Mouse (Mus musculus) gastrocnemius, postnatal 36 days (tissue): ENCODE data around the gene Mttp. TPM values are rescaled to one million over a fixed set of nuclear protein-coding genes. Genes with fewer than 3 reads are reported as not detected.

Experiments
- DNase-seq, 2 experiments: peaks; one replicate each; pipeline ENCODE4 v3.0.0; 2022
- intact Hi-C: fragments of 180-260 bp; cut with DNase I; formaldehyde crosslinking; loops from one replicate; pipeline ENCODE4 v1.15.1; 2025
- long read RNA-seq, 2 experiments: library from polyadenylated mRNA; stranded (forward); transcript quantifications; one replicate each; pipeline ENCODE4 v2.0.0; 2021
- total RNA-seq, 2 experiments: library from RNA; stranded (reverse); gene quantifications; 2 replicates each; pipeline ENCODE4 v1.2.3; 2021

Mttp gene
- 1 to 10 TPM; 1.2 to 1.5 TPM for total RNA-seq
- long read RNA-seq, experiment 1, partial matches to known transcripts, result 0 of 2 reads
- long read RNA-seq, experiment 1, other reads (novel, unspliced or antisense), result 2 of 2 reads
- long read RNA-seq, experiment 2, partial matches to known transcripts, result 0 of 1 reads
- long read RNA-seq, experiment 2, other reads (novel, unspliced or antisense), result 1 of 1 reads

- intact Hi-C loops, result loop anchor here (2.0 to 5.0 kb wide), 5 partner anchors 152 to 367 kb away; partner anchors contain the start of genes H2afz and Lamtor3
- DNase-seq, result peak in 1 of 2 experiments; percentile 57
Measured at GRCm38 (mm10) chr3:138144642-138145171, at the start of gene Mttp. Gene Mttp (minus strand): TSS chr3:138144968.

GRCm38 (mm10) chr3:138193683-138194302, 49.0 kb upstream of the Mttp start, which contains the start of gene 4930579F01Rik:
Gene 4930579F01Rik (minus strand): TSS chr3:138193825.
- intact Hi-C loops, result no loop called here
- no peak for DNase-seq

DNA sequence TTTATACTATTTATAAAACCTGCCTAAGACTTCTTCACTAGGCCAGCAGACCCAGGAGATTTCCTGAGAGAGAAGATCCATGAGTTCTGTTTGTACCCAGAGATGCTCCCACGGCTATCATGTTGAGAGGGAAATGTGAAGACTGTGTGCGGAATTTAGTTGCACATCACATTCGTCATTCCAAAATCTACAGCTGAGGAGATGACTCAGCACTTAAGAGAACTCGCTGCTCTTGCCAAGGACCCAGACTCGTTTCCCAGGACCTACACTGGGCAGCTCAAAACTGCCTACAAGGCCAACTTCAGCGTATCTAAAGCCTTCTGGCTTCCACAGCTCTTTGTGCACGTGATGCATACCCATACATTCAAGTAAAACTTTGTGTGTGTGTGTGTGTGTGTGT, 47.5 kb upstream of the Mttp start:
- intact Hi-C loops, result no loop called here

DNA sequence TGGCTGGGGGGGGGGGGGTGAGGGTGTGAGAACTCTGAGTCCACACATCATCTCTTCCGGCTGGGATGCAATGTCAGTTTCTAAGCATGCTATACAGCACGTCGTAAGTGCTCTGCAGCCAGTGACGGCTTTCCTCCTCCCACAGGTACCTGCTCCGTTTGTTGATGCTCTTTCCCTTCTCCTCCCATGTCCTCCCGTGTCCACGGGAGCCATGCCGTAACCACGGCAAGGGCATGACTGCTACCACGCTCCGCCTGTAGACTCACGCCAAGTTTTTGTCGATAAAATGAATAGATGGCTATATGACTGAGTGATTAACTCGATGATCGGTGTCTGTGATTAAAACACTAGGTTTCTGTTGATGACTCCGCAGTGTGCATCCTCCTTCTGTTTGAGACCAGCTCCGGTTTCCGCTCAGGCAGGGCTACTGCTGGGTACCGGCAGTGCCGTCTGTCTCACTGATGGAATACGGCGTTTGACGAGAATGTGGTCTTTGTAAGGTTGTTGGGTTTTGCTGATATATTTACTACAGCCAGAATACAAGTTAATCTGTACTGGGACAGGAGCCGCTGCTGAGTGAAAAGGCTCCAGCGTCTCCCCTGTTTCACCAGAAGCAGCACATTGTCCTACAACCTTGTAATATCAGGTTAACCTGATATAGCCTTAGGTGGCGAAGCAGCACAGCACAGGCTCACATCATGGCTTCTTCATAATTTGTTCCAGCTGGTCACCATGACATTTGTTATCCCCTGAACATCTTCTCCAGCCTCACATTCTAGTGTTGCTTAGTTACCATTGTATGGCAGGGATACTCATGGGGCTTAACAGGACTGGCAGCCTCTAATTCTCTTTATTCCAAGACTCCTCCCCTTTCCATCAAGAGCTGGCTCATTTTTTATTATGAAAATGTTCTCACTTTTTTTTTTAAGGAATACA, 41.5 kb upstream of the Mttp start:
- intact Hi-C loops, result no loop called here

More for the DNA sequence above, 47.5 kb upstream of the Mttp start:
- DNase-seq, result no peak

DNA sequence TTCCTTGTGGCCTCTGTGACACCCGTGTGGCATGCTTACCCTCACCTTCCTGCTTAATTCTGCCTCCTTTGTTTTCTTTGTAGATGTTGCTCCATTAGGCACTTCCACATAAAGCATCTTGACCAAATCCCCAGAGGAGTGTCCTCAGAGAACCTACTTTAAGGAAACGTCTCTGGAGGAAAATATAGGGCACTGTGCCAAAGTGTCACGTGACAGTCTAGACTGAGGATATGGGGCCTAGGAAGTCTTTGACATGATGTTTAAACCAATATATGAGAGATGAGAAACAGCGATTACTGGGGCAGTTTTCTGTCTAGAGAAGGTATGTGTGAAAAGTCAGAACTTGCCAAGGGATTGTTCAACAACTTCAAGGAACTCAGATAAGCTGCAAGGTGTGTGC, 40.5 kb upstream of the Mttp start:
- no peak for DNase-seq
- intact Hi-C loops, result no loop called here

More for the DNA sequence above, 41.5 kb upstream of the Mttp start:
- DNase-seq, result no peak

DNA sequence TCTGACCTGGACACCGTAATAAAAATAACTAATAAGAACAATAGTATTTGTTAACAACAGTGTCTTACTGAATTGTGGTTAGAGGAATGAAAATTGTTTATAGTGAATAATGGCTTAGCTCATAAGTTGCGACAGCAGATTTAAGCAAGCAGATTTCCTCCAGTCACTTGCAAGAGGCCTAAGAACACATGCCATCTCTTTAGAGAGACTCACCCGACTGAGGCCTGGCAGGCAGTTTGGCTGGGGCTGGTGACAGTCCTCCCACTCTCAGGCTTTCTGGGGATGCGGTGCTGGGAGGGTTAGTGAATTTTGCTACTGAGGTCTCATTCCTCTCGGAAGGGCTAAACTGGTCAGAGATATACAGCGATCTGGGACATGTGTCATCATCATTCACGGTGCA, 38.6 kb upstream of the Mttp start:
- DNase-seq, result no peak
- intact Hi-C loops, result no loop called here

- intact Hi-C loops, result no loop called here
- DNase-seq, result no peak
Measured at GRCm38 (mm10) chr3:138182019-138182418, 37.3 kb upstream of the Mttp start.

DNA sequence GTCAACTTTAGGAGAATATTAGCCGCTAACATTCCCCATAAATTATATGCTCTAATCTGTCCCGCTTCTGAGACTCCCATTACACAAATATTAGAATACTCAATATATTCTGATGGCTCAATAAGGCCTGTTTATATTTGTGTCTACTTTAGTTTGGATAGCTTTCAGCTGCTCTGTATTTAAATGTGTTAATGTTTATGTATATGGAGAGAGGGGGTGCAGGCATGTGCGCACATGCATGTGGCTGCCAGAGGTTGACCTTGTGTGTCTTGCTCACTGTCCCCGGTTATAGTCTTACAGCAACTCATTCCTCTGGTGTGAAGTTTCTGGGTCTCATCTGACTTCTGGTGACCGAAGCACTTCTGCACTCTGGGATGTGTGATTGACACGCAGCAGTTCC, 30.8 kb upstream of the Mttp start:
- intact Hi-C loops, result no loop called here
- DNase-seq, result no peak

- intact Hi-C loops, result no loop called here
- DNase-seq, result no peak
Measured at GRCm38 (mm10) chr3:138173291-138173690, 28.5 kb upstream of the Mttp start.

- intact Hi-C loops, result no loop called here
- DNase-seq, result no peak
Measured at GRCm38 (mm10) chr3:138162553-138163183, 17.9 kb upstream of the Mttp start.

- intact Hi-C loops, result no loop called here
- no peak for DNase-seq
Measured at GRCm38 (mm10) chr3:138161623-138162022, 16.9 kb upstream of the Mttp start.

- no peak for DNase-seq
- intact Hi-C loops, result no loop called here
Measured at GRCm38 (mm10) chr3:138156651-138157050, 11.9 kb upstream of the Mttp start.

DNA sequence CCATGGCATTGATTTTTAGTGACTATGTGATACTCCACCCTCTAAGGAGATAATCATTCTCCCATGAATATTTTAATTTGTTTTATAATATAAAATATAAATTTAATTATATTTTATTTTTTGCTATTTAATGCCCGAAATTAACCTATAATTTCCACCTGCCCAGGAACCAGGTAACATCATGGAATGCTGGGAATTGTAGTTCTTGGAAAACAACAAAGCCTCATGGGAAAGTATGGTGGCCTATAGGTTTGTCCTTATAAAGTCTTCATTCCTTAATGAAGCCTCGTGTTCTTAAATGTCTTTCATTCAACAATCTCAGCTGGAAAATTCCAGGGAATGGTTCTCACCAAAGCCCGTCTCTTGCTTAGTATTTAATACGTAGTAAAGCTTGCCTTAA, 10.3 kb upstream of the Mttp start:
- intact Hi-C loops, result no loop called here
- DNase-seq, result no peak

- no peak for DNase-seq
- intact Hi-C loops, result loop anchor here (5.0 kb wide), 3 partner anchors 212 to 372 kb away; partner anchors contain the start of gene Lamtor3
Measured at GRCm38 (mm10) chr3:138148811-138149210, 4.0 kb upstream of the Mttp start.

DNA sequence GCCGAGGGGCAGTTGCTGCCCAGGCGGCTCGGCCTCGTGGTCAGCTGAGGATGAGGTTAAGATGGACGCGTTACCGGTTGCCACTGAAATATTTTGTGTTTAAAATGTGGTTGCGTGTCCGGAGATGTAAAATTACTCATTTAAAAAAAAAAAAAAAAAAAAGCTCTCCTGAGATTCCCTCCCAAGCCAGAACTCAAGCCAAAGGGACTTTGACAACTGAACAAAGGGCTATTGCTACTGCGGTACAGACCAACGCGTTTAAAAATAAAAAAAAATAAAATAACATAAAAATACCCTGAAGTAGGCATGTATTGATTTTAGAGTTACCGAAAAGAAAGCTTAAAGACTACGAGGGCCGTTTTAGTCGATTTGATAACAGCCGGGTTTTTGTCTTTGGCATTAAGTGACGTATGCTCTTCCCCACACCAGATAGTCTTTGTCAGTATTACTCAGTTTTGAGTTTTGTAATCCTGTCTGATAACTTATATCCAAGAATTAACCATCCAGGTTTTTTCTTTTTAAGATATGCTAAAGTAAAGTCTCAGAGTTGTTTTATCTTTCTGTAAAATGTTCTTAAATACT, 617 bp downstream of the Mttp start:
- intact Hi-C loops, result loop anchor here (2.0 kb wide), 2 partner anchors 151 to 279 kb away; partner anchors contain the start of gene H2afz
- DNase-seq, result no peak

DNA sequence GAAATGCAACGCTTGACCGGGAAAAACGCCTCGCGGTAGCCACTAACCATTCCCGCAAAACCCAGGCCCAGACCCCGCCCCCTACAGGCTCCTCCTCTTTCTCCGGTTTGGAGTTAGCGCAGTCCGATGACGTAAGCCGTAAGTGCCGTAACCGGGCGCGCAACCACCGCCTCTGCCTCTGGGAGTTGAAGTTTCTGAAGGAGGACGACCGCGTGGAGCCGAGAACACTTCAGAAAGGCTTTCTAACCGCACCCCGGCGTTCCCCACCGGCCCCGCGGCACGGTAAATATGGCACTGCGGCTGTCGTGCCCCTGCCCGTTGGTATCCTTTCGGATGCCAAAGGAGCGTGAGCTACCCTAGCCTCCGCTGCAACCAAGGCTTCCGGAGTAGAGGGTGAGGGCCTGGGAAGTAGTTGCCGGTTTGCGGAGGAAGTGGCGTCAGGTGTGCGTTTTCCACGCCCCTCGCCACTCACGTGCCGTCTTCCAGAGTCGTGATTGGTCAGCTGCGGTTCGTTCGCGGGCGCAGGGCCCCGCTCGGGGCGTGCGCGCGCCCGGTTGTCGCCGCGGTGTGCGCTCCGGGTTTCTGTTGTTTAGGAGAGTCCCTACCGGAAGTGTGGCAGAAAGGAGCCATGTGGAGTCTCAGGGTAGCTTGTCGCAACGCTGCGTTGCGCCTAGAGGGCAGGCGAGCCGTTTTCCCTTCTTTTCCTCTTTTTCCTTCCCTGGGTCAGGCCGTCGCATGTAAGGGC, 1.3 kb downstream of the Mttp start, which contains the start of gene Trmt10a:
Gene Trmt10a (plus strand): TSS at position 134 of the 745 bp plus-strand sequence.
- peak; percentile 98 for DNase-seq
- intact Hi-C loops, result loop anchor here (2.0 kb wide), 3 partner anchors 73 to 279 kb away; partner anchors contain the start of gene H2afz

GRCm38 (mm10) chr3:138142733-138143314, 1.9 kb downstream of the Mttp start:
- no peak for DNase-seq
- intact Hi-C loops, result loop anchor here (2.0 kb wide), 1 partner anchor 72 kb away; no protein-coding TSS in a partner anchor

- intact Hi-C loops, result loop anchor here (2.0 kb wide), 1 partner anchor 71 kb away; no protein-coding TSS in a partner anchor
- no peak for DNase-seq
Measured at GRCm38 (mm10) chr3:138142052-138142732, 2.6 kb downstream of the Mttp start.
